Mouse (Mus musculus): ENCODE data around the gene Prr5.

DNA sequence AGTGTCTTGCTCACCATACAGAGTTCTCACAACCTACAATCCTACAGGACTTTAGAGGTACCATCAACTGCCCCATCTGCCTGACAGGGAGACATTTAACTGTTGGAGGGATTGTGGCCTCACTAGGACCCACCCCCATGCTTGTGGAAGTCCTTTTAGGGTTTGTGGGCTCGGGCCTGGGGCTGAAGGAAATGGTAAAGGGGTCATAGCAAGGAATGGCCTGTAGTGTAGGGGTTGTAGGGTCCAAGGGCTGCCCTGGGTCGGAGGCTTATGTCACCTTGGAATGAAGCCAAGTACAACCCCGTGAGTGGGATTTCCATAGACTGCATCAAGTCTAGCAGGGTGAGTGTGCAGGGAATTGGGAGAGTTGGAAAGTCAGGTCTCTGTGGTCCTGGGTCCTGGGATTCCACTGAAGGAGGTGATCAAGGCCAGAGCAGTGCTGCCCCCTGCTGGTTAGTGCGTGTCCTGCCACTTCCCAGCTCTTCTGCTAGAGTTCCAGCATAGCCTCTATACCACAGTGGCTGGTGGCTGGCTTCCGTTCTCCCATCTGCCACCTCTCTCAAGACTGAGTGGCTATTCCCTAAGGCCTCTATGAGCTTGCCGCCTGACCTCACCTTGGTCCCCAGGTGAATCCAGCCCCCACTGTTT, 30.9 kb downstream of the Prr5 start:
- TF ChIP-seq CTCF (IDR thresholded peaks at IDR 0.05; ENCODE audit: low read depth): peak; percentile 93
- TF ChIP-seq EP300 (IDR thresholded peaks at IDR 0.05; ENCODE audit: low read depth): no peak
